Mouse (Mus musculus) embryonic fibroblast, embryonic 13.5 days (primary cell): ENCODE results near the gene Brpf3.

Source experiments
- CTCF ChIP-seq: IDR thresholded peaks from 2 replicates; pipeline ENCODE4 v1.5.1; 2011; ENCODE audit warnings: mild to moderate bottlenecking, control low read depth, low read length, moderate library complexity, borderline replicate concordance; ENCODE audit not compliant: insufficient read depth
- POLR2A ChIP-seq: IDR thresholded peaks from 2 replicates; pipeline ENCODE4 v1.6.1; 2011; ENCODE audit warnings: low read depth, mild to moderate bottlenecking, control low read depth, low read length, moderate library complexity

DNA sequence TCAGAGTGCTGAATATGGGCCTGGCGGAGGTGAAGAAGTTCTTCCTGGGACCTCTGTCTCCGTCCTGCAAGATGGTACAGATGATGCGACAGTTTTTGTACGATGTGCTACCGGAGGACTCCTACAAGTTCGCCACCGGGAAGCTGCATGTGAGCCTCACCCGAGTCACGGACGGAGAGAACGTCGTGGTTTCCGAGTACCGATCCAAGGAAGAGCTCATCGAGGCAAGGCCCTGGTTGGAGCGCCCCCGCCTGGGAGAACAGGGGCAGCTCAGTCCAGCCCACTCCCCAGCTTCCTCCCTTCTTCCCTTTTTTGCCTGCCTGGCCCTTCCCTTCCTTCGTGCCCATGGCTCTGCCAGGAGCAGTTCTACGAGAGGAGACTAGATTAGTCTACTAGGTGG lies 75.9 kb downstream of the Brpf3 start:
- TF ChIP-seq POLR2A (no peak), CTCF (peak; percentile 22; the same call in 1 of the 2 replicates)
